Mouse (Mus musculus) layer of hippocampus, postnatal 14 days (tissue): ENCODE data around the gene Hpcal1. TPM values are rescaled to one million over a fixed set of nuclear protein-coding genes. Genes with fewer than 3 reads are reported as not detected.

Source experiments
- DNase-seq, 2 experiments: peaks; one replicate each; pipeline ENCODE4 v3.0.0; 2021 to 2022; ENCODE audit warnings: low spot score in 2 of 2, mixed read lengths in 1 of 2
- total RNA-seq, 2 experiments: library from RNA; stranded (reverse); gene quantifications; 2 replicates each; pipeline ENCODE4 v1.2.3; 2021

Gene Hpcal1
- total RNA-seq, 2 experiments from 2014 or later: 41.1 to 45.4 TPM

- DNase-seq: no peak
Observed at GRCm38 (mm10) chr12:17711731-17712388, 21.2 kb downstream of the Hpcal1 start.

GRCm38 (mm10) chr12:17712571-17712970 lies 21.9 kb downstream of the Hpcal1 start:
- DNase-seq: no peak

GRCm38 (mm10) chr12:17715720-17716478 lies 25.2 kb downstream of the Hpcal1 start:
- DNase-seq: no peak

- no peak for DNase-seq
Observed at GRCm38 (mm10) chr12:17717257-17717656, 26.6 kb downstream of the Hpcal1 start.

- DNase-seq: no peak
Observed at GRCm38 (mm10) chr12:17718146-17718545, 27.5 kb downstream of the Hpcal1 start.

GRCm38 (mm10) chr12:17721058-17721457 lies 30.4 kb downstream of the Hpcal1 start:
- DNase-seq: no peak

GRCm38 (mm10) chr12:17722452-17723181 lies 32.0 kb downstream of the Hpcal1 start:
- no peak for DNase-seq

GRCm38 (mm10) chr12:17723182-17723570 lies 32.5 kb downstream of the Hpcal1 start:
- DNase-seq: no peak

GRCm38 (mm10) chr12:17723999-17724398 lies 33.3 kb downstream of the Hpcal1 start:
- no peak for DNase-seq

- no peak for DNase-seq
Observed at GRCm38 (mm10) chr12:17724412-17725090, 33.9 kb downstream of the Hpcal1 start.

GRCm38 (mm10) chr12:17725592-17725991 lies 34.9 kb downstream of the Hpcal1 start:
- no peak for DNase-seq

GRCm38 (mm10) chr12:17726576-17727320 lies 36.1 kb downstream of the Hpcal1 start:
- DNase-seq: peak in 1 of 2 experiments; percentile 31

GRCm38 (mm10) chr12:17727676-17728339 lies 37.2 kb downstream of the Hpcal1 start:
- DNase-seq: no peak

- DNase-seq: no peak
Observed at GRCm38 (mm10) chr12:17729211-17729900, 38.7 kb downstream of the Hpcal1 start.

GRCm38 (mm10) chr12:17732006-17732405 lies 41.4 kb downstream of the Hpcal1 start:
- no peak for DNase-seq

- DNase-seq: no peak
Observed at GRCm38 (mm10) chr12:17732546-17732945, 41.9 kb downstream of the Hpcal1 start.

- no peak for DNase-seq
Observed at GRCm38 (mm10) chr12:17733114-17733904, 42.7 kb downstream of the Hpcal1 start.

GRCm38 (mm10) chr12:17736396-17736795 lies 45.7 kb downstream of the Hpcal1 start:
- no peak for DNase-seq
